Mouse (Mus musculus): ENCODE measurements around the gene Ppt2.

GRCm38 (mm10) chr17:34591029-34591993, 37.0 kb downstream of the Ppt2 start, which contains the start of gene Pbx2:
- TF ChIP-seq CTCF (IDR thresholded peaks at IDR 0.05; ENCODE audit: control insufficient read depth, insufficient read depth, low read length) (no peak), POLR2A (IDR thresholded peaks at IDR 0.05; ENCODE audit: borderline replicate concordance, control insufficient read depth, low read depth, low read length) (0 out of 2 replicates have a peak, but pooled peaks have one; percentile 18)

Data from bone marrow, adult 2 months (tissue).